Mouse (Mus musculus) neutrophil, adult 5-6 weeks (primary cell): ENCODE measurements at regions not wholly inside any gene's neighbourhood (a gene's known extent, or its start where the extent isn't known, plus 50 kb on each side); places are given as distances from the start of the nearest gene placed in this dataset.

Source experiments
- ATAC-seq: fragments of 151-379, 151-347 bp; 2 replicates; pipeline ENCODE4 v1.8.0; 2017; ENCODE audit warnings: mild to moderate bottlenecking, moderate TSS enrichment; ENCODE audit not compliant: insufficient number of reproducible peaks, poor library complexity, low FRiP score, severe bottlenecking; ENCODE audit errors: extremely low read depth

GRCm38 (mm10) chr8:50387189-50387588 lies 1543.4 kb upstream of the Tenm3 start:
- ATAC-seq, result no peak

- ATAC-seq, result no peak
Measured at GRCm38 (mm10) chr8:50383697-50384096, 1539.9 kb upstream of the Tenm3 start.

GRCm38 (mm10) chr8:50379745-50380144 lies 1536.0 kb upstream of the Tenm3 start:
- no peak for ATAC-seq

DNA sequence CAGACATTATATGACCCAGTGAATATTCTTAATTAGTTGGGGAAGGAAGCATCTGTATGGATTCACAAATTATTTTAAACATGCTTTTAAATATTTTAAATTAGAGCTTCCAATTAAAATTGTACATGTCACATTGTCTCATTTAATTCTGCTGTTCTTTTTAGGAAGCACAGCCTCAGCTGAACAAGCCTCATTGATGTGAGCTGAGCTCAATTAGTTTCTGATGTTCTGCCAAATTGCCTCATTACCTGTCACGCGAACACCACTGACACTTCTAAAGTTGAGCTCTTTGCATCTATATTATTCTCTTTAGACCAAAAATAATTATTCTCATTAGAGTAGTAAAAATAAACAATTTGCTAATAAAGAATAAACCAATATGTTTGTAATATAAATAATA lies 1530.0 kb upstream of the Tenm3 start:
- no peak for ATAC-seq

DNA sequence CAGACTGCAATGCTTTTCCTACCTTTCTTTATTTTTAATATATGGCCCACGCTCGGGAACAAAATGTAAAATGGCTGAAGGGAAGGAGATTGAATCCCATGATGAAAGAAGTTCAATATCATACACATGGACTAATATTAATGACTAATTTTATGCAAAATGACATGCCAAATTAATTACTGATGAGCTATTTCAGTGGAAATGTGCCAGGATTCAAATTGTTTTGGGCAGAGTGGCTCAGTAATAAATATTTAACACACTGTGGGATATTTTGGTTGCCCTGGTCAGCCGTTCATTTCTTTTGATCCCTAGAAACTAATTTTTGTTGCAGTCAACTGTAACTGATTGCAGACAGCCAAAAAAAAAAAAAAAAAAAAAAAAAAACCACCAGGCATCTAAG lies 1482.7 kb upstream of the Tenm3 start:
- ATAC-seq, result no peak

GRCm38 (mm10) chr8:50321356-50321963 lies 1477.7 kb upstream of the Tenm3 start:
- no peak for ATAC-seq

DNA sequence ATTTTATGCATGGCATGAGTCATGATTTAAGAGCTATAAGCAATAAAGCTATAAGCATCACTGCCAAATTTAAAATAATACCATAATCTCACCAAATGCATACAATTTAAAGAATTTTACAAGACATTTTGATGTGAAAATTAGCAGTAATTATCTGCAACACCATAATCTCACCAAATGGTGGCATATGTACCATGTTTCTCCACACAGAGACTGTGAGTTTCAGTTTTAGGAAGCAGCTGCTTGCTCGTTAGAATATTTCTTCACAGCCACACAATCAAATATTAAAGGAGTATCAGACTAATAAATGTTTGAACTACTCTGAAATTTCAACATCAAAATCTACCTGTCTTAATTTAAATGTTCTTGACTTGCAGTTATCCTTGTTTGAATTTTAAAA lies 1472.9 kb upstream of the Tenm3 start:
- no peak for ATAC-seq

- no peak for ATAC-seq
Measured at GRCm38 (mm10) chr8:50310308-50310707, 1466.6 kb upstream of the Tenm3 start.

DNA sequence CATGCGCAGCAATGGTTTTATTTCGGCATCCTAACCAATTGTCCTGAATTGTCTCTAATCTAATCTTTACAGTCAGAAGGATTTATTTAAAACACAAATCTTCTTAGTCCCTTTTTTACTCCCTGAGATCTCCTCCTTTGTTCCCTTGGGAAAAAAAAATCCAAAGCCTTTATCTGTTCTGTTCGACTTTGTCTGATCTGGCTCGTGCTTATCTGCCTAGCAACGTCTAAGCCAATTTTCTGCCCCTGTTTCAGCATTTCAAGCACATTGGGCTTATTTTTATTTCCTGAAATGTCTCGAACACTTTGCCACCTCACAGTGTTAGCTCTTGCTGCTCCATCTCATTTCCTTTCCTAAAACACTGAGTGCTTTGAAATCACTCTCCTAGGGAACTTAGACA lies 1456.6 kb upstream of the Tenm3 start:
- no peak for ATAC-seq

DNA sequence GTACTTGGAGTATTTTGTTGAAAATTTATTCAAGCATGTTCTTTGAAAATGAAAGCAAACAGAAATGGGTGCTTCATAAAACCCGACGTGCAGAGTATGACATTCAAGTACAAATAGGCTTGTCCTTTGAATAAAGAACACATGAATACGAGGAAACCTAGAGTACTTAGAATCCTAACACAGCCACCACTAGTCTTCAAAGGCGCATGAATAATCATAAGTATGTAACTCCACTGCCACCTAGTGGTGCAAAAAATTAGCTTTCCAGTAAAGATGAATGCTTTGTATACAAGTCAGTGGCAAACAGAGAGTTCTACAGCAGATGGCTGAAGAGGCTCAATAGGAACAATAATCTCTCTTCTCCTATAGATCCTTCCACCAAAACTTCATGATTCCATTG lies 1449.8 kb upstream of the Tenm3 start:
- ATAC-seq, result 0 out of 2 replicates have a peak, but pooled peaks have one; percentile 16

GRCm38 (mm10) chr8:50292158-50292557 lies 1448.4 kb upstream of the Tenm3 start:
- ATAC-seq, result no peak

DNA sequence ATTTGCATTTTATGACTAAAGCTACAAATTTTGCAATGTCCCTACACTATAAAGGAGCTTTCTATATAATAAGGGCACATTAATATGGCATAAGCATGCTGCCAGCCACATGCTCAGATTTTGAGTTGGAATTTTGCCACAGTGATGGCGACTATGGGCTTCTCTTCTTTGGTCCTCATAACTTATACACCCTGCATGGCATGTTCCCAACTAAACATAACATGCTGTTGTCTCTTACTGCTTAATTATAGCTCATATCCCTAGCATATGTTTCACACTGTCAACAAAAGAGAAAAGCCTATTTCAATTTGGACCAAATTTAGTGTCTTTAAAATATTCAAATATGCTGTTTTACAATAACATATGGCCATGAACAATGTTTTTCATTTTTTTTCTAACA lies 1432.6 kb upstream of the Tenm3 start:
- ATAC-seq, result no peak

GRCm38 (mm10) chr8:50264757-50265156 lies 1421.0 kb upstream of the Tenm3 start:
- ATAC-seq, result no peak
